Mouse (Mus musculus) frontal cortex, postnatal 36 days (tissue): ENCODE measurements around the gene Olfr1373.
"Not testable (repeated sequence)": the region's sequence is repeated elsewhere in the genome, so short reads cannot be mapped to it uniquely, and the experiment has no call there.

Experiments used
- DNase-seq, 2 experiments: peaks; one replicate each; pipeline ENCODE4 v3.0.0; 2022; ENCODE audit warnings: low spot score in 2 of 2

Olfr1373 gene

GRCm38 (mm10) chr11:52145428-52145827, at the start of gene Olfr1373:
Gene Olfr1373 (minus strand): TSS chr11:52145528.
- not testable (repeated sequence) for DNase-seq

GRCm38 (mm10) chr11:52180651-52181050, 35.3 kb upstream of the Olfr1373 start:
- not testable (repeated sequence) for DNase-seq

GRCm38 (mm10) chr11:52179897-52180296, 34.6 kb upstream of the Olfr1373 start:
- not testable (repeated sequence) for DNase-seq

DNA sequence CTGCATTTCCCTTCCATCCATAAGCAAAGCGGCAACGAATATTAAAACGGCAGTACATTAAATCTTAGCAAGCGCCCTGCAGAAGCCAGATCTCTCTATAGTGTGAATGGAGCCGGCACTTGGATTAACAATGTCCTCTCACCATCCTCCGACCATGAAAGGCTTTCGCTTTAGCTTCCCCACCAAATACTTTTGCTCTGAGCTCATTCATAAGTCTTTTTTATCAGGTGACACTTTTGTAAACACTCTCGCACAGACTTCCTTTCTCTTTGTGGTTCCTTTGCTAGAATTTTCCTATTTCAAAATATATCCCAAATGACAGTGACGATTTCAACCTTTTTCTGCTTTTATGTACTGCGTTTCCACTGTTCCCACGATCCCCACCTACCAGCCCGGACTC, 23.1 kb upstream of the Olfr1373 start:
- DNase-seq: no peak

GRCm38 (mm10) chr11:52167901-52168302, 22.6 kb upstream of the Olfr1373 start:
- DNase-seq: not testable (repeated sequence)

DNA sequence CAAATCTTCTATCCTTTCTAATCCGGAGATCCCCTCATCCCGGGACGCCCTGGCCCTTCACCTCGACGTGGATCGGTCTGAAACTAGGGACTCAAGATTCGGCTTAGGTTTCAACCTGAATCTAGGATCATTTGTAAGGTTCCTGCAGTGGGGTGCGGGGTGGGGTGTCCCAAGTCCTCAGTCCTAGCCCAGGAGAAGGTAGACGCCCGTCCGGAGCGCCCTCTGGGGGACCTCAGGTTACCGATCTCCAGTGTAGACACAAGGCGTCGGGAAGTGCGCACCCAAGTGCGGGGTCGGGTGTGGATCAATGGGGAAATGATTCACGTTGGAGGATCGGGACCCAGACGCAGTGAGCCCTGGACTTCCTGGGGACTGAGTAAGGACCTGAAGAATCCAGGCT, 21.8 kb upstream of the Olfr1373 start:
- DNase-seq: no peak

GRCm38 (mm10) chr11:52163926-52164325, 18.6 kb upstream of the Olfr1373 start:
- no peak for DNase-seq

GRCm38 (mm10) chr11:52143675-52144074, 1.7 kb downstream of the Olfr1373 start:
- peak; percentile 21 to 72 for DNase-seq

DNA sequence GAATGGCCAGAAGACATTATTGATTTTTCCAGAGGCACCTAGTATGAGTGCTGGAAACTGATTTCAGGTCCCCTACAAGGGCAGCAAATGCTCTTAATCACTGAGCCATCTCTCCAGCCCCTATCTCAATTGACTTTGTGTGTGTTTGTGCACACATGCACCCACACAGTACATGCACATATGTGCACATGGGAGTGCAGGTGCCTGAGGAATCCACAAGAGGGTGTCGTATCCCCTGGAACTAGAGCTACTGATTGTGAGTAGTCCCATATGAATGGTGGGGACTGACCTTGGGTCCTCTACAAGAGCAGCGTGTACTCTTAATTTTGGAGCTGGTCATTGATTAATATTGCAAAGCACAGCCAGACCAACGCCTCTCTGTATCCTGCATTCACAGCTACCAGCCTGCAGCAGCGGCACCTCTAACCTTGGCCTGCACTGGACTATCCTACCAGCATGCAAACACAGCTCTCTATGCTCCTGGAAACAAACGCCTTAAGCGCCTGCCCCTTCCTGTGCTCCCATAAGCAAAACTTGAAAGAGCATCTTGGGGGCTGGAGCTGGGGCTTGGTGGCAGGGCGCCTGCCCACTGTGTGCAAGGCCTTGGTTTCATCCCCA, 14.8 kb downstream of the Olfr1373 start:
- no peak for DNase-seq

DNA sequence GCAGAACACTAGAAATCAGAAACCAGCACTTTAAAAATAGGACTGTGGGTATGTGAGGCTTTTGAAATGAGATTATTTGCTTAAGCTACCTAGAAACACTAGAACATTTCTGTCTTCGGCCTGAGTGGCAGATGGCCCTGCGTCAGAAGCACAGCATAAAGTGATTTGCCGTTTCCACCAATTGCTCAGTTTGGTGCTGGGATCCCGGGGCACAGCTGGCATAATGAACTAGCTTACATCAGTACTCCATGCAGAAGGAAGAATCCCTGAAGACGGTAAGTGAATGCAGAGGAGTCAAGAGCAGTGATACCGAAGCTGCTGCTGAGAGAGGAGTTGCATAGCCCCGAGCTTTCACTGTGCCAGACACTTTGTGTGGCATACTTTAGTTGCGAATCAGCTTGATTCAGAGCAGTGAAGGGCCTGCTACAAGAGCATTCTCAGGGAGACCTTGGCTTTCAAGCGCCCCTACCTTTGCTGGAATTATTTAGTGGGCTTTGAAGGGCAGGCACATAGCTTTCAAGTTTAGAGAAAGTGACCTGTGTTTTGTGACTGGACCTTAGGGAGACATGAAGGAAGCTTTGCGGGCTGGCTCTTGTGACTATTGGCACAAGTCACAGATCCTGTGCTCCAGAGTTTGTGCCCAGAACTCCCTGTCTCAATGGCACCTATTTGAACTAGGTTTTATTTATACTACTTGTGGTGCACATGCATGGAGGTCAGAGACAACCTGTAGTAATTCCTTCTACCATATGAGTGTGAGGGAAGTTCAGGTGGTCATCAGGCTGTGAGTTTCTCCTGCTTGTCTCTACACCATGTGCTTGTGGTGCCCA, 15.5 kb downstream of the Olfr1373 start:
- DNase-seq: peak; percentile 71 to 92

GRCm38 (mm10) chr11:52129171-52129570, 16.2 kb downstream of the Olfr1373 start:
- DNase-seq: peak in 1 of 2 experiments; percentile 12

- DNase-seq: peak; percentile 28 to 53
Observed at GRCm38 (mm10) chr11:52128316-52129061, 16.8 kb downstream of the Olfr1373 start.

DNA sequence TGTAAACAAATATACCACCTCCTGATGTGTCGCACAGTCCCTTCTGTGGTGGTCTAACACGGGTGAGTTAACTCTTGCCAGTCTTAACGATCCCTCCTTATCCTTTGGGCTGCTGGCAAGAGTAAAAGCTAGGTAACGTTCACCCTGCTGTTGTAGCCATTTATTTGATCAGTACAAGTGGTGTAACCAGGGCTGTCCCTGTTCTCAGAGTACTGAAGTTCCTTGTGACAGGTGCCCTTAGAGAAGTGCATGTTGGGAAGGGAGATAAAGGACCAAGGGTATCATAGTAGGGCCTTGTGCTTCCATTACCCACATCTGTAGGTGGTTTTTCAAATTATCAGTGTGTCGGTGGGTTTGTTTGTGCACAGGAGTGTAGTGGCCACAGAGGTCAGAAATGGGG, 17.6 kb downstream of the Olfr1373 start:
- DNase-seq: no peak

- no peak for DNase-seq
Observed at GRCm38 (mm10) chr11:52127169-52127568, 18.2 kb downstream of the Olfr1373 start.

DNA sequence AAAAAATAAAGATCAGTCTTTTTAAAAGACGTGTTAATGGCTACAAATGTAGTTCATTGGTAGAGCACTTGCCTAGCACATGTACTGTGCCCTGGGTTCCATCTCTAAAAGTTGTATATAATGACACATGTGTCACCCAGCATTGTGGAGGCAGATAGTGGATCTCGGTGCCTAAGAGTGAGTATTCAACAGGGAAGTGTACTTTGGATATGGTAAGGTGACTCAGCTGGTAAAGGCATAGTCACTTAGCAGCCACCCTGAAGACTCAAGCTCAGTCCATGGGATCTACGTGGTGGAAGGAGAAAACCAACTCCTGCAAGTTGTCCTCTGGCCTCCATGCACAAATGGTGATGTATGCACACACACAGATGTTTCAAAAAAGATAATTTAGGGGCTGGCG, 20.9 kb downstream of the Olfr1373 start:
- DNase-seq: no peak

GRCm38 (mm10) chr11:52122045-52122444, 23.3 kb downstream of the Olfr1373 start:
- no peak for DNase-seq

GRCm38 (mm10) chr11:52120415-52120814, 24.9 kb downstream of the Olfr1373 start:
- not testable (repeated sequence) for DNase-seq

DNA sequence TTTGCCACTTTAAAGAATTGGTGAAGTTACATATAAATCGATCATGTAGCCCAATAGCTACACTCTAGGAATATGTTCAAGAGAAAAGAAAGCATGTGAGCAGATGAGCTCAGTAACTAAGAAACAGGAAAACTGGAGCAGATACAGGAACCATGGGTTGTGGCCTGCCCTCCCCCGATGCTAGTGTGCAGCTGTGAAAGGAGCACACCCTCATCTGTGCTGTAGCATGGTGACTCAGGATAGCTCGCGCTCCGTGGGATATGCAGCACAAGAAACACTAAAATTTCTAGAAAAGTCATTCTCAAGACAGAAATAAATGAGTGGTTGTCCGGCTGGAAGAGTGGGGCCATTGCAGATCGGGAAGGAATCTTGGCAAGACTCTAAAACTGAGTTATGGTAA, 28.2 kb downstream of the Olfr1373 start:
- no peak for DNase-seq

GRCm38 (mm10) chr11:52116117-52116516, 29.2 kb downstream of the Olfr1373 start:
- DNase-seq: not testable (repeated sequence)

GRCm38 (mm10) chr11:52115479-52115878, 29.8 kb downstream of the Olfr1373 start:
- DNase-seq: no peak

GRCm38 (mm10) chr11:52109421-52109820, 35.9 kb downstream of the Olfr1373 start:
- DNase-seq: no peak

- DNase-seq: no peak
Observed at GRCm38 (mm10) chr11:52108796-52109195, 36.5 kb downstream of the Olfr1373 start.
